Mouse (Mus musculus) frontal cortex, postnatal 10 days (tissue): Measurements from ENCODE around the gene Zfp827.

ENCODE experiments used
- DNase-seq, 2 experiments: peaks; one replicate each; pipeline ENCODE4 v3.0.0; 2022; ENCODE audit warnings: low spot score in 2 of 2, mixed read lengths in 1 of 2

The Zfp827 gene

DNA sequence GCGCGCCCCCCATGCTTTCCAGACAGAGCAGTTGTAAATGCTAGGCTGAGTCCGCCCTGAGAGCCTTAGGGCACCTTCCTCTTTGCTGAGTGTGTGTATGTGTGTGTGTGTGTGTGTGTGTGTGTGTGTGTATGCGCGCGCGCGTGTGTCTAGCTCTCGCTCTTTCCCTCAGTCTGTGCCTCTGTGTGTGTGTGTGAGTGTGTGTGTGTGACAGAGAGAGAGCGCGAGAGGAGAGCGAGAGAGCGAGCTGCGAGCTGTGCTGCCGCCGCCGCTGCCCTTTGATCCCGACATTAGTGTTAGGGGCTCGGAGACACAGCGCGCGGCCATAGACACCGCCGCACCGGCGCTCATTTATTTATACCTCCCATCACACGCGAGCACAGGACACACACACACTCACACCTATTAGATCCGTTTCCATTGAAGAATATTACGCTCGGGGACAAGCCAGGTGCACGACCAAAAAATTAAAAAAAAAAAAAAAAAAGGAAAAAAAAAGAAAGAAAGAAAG lies at the start of gene Zfp827:
Zfp827 (plus strand) TSS at position 461 of the 511 bp plus-strand sequence.
- peak; percentile 70 to 74 for DNase-seq

DNA sequence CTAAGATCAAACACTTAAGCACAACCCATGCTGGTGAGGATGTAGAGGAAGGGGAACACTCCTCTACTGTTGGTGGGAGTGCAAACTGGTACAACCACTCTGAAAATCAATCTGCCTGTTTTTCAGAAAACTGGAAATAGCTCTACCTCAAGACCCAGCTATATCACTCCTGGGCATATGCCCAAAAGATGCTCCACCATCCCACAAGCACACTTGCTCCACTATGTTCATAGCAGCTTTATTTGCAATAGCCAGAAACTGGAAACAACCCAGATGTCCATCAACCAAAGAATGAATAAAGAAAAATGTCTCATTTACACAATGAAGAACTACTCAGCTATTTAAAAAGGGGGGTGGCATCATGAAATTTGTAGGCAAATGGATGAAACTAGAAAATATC lies 23.9 kb upstream of the Zfp827 start:
- DNase-seq: no peak

DNA sequence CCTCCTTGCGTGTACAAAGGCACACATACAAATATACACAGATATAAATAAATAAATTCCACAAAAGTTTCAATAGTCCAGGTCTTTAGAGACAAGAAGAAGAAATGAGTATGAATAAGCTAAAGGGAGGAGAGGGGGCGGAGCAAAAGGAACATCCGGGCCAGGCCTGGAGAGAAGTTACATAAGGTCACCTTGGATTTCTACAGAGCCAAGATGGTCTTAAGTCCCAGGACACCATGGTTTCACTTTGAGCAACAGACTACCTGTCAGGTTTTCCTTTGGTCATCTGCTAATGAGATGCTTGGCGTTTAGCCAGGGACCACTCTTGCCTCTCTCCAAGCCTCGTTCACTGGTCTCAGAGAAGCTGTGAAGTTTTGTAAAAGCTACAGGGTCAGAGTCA lies 13.2 kb upstream of the Zfp827 start:
- DNase-seq: no peak

DNA sequence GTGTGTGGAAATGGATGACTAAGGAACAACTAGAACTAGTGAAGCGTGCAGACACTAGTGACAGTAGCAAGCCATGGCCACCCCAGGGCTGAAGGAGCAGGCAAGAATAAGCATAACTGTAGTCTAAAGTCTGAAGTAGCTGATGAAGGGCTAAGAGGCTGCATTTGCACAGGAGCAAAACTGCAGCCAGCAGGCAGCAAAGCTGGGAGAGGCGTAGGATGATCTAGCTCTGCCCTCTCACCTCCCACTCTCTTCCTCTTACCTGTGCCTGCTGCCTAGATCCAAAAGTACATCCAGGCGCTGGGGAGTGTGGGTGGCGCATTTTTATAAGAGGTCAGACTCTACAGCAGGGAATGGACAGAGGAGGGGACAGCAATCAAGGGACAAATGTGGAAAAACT lies 12.2 kb upstream of the Zfp827 start:
- DNase-seq: no peak

DNA sequence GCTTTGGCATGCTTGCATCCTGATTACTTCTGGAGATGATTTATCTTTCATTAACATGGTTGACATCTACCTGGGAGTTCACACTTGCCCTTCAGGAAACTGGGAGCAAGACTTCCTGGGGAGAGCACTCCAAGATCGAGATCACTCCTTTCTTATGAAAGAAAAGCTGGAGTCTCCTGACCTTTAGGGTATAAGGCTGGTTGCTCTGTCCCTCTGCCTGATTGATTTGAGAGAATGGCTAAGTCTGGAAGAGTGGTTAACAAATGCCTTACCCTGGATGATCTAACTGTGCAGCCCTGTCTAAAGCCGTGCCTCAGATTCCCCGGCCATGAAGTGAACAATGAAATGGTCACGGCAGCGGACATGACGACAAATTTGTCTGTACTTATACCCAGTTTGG lies 11.7 kb upstream of the Zfp827 start:
- no peak for DNase-seq

DNA sequence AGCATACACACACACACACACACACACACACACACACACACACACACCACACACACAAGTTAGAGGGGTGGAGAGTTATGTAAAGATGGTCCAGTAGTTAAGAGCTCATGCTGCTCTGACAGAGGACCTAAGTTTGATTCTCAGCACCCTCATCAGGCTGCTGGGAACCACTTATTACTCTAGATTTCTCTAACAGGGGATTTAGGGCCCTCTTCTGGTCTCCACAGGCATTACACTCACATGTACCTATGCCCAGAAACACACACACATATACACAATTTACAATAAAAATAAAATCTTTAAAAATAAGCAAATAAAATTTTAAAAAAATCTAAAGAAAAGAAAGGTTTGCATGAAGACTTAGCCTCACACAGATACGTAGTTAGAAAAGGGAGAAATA lies 4.3 kb upstream of the Zfp827 start:
- no peak for DNase-seq

DNA sequence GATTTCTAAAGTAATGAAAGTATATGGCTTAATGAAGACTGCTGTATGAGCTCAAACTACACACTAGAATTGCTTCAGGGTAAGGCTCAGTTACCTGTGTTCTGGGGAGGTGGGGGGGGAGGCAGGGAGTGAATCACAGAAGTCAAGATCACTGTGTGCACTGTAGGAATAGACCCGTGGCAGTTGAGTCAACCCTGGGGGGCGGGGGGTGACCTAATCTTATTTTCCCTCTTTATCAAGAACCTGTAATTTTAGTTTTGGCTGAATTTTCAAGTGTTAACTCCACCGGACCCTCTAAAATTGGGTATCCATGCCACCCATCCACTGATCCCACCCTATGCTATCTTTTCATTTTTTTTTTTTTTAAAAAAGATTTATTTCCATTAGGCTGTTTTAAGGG lies 918 bp upstream of the Zfp827 start:
- no peak for DNase-seq

DNA sequence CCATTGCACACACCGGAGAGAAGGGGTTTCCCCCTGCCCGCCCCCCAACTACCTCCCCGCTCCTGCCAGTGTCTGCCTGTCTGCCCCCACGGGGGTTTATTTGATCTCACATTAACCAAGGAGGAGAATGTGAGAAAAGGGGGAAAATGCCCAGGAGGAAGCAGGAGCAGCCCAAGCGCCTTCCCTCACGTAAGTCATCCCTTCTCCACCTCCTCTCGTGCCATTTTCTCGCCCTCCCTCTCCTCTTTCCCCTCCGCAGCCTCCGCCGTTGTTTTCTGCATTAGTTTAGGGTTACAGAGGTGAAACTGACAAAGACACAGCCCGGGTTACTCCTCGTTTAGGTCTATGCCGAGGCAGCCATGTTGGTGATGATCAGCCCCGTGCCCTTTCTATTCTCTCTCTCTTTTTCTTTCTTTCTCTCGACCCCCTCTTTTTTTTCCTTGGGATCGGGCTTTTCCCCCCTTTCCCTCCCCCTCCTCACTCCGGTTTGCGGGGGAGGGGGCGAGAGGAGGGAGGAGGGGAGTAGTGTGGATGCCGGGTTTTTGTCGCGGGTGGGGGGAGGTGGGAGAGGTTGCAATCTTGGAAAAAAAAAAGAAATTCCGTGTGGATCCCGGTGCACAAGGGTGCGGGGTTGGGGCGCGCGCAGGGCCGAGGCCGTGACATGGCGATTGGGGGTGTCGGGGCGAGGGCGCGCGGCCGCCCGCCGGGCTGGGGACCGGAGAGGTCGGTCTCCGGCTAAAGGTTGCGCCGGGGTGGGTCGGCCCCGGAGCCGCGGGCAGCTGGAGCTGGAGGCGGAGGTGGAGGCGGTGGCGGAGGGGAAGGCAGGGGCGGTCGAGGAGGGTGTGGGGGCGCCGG lies 531 bp downstream of the Zfp827 start:
- DNase-seq: peak; percentile 26 to 35

DNA sequence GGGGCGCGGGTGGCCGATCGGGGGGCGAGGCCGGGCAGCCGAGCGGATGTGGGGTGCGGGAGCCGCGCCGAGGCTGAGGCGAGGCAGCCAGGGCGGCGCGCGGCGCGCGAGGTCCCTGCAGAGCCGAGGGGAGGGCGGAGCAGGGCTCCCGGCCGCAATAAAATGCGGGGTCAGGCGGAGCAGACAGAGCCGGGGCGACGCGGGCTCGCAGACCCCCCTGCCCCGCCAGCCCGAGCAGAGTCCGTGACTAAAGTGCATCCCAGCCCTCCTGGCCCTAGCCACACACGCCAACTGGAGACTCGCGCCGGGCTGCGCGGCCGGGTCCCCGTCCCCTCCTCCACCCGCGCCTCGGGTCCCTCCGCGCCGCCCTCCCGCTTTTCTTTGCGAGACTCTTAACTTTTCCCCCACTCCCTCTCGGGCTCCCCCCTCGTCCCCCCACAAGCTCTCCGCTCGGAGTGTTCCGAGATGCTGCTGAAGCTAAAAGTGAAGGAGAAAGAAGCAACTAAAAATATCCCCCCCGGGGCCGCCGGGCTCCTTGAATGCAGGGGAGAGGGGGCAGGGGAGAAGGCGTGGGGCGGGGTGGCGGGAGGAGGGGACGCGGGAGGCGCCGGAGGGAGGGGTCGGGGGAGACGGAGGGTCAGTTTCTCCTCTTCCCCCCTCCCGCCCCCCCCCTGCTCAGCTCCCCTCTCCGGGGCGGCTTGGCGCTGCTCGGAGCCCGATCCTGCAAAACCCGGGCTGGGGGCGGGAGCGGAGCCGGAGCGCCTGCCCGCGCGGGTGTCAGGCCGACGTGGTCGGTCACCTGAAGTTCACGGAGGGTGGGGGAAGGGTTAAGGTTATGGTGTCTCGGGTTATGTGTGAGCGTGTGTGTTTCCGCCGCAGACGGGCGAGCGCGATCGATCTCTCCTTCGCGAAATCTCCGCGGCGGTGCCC lies 1.4 kb downstream of the Zfp827 start:
- DNase-seq: peak; percentile 76 to 77

DNA sequence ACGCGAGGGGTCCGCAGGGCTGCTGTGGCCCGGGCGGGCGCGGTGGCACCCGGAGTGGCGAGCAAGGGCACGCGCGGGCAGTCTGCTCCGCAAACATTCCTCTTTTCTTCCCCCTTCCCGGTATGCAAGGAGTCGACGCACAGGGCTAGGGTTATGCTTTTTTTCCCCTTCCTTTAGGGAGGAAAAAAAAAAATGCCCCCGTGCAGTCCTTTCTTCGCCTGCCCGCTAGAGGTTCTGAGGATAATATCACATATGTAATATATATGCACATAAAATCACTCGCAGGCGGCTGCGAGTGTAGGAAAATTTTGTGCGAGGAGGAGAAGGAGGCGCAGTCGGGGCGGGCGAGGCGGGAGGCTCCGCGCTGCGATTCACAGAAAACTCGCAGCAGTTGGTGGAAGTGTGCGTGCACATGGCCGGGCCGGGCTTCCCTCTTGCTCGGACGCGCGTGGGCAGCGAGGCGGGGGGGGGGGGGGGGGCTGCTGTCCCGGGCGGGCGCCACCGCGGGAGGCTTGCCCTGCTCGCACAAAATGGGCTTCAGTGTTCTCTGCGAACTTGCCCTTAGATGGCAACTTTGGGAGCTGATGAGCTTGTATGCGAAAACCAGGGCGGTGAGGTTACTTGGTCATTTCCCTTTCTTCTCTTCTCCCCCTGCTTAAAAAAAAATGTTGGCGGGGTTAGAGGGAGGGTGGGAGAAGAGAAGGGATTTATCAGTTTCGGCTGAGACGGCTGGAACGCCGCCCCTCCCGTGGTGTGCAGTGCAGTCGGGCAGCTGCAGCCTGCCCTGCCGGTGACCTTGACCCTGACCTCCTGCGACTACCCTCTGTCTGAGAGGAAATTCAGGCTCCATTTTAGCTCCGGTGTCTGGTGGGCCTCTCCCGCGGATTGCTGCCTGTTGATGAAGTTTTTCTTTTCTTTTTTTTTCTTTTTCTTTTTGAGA lies 2.4 kb downstream of the Zfp827 start:
- DNase-seq: peak; percentile 33 to 45

DNA sequence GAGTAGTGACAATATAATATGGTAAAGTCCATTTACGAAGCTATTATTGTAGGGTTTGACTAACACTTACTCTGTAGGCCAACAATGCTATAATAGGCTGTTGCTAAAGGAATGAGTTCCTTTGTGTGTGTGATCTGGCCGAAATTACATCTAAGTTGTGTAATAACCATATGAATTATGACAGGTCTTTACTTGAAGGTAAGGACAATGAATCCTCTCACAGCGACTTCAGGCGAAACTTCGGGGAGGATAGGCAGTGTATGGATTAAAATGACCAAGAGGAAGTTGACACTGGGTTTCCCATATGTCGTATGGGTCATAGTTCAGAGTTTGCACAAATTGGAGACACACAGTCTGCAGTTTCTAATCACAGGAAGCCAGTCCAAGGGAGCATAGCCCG lies 9.3 kb downstream of the Zfp827 start:
- DNase-seq: no peak

DNA sequence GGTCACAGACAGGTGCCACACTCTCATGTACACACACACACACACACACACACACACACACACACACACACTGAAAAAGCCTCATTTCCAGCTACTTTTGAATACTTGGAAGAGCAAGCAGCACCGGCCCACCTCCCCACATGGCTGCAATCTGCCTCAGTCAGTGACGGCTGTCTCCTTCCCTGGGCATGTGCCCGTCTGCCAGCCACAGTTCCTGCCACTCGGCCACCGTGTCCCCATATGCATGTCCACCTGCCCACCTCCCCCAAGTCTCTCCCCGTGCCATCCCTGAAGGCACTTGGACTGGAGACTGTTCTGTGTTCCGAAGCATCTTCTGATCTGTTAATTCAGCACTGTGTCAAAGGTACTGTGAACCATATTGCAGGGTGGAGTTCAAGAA lies 9.8 kb downstream of the Zfp827 start:
- DNase-seq: no peak

DNA sequence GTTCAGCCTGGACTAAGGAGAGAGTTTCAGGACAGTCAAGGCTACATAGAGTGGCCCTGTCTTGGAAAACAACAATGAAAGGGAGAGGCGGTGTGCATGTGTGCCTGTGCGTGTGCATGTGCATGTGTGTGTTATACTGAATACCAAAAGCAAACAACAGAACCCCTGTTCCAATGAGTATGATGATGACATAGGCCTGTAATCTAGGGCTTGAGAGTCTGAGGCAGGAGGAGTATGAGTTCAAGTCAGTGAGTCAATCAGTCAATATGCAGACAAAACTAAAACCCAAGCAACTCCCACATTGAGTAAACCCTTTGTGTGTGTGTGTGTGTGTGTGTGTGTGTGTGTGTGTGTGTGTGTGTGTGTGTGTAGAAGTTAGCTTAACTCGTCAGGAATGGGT lies 13.2 kb downstream of the Zfp827 start:
- DNase-seq: no peak

DNA sequence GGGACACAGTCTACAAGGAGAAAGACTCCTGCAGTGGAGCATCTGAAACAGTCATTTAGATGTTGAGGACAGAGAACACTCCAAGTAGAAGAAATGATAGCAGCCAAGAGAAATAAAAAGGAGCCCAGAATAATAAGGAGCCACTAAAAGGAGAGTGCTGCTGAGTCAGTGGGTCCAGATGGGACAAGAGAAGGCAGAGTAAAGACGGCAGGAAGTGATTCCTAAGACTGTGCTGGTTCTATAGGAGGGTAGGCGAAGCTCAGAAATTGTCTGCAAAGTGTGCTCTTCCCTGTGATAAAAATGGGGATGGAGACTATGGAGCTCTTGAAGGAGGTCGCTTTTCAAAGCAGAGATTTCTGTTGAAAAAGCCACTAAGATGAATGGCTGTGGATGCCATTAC lies 14.0 kb downstream of the Zfp827 start:
- DNase-seq: no peak

DNA sequence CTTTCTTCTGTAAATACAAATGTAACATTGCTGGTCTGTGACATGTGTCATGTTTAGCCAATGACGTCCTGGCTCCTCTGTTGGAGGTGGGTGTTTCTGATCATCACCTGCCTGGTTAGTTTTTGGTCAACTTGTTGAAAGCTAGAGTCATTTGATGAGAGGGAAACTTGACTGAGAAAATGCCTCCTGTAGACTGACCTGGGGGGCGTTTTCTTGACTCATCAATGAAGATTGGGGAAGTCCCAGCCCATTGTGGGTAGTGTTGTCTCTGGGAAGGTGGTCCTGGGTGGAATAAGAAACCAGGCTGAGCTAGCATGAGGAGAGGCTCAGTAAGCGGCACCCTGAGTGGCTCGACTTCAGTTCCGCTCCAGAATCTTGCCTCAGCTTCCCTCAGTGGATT lies 16.4 kb downstream of the Zfp827 start:
- DNase-seq: no peak

DNA sequence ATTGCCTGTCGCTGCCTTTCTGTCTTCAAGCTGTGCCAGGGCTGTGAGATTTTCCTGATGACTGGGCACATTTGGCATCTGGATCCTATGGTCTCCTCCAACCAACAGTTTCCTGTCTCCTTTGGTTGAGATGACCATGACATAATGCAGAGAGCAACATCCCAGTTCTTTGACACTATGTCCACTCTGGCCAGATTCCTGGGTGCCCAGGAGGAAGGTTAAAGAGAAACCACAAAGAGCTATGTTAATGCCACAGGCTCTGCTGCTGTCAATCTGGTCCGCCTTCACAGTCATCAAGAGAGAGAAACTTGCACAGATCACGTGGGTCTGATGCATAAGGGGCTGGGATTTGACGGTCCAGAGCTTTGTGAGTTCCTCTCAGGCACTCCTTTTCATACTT lies 18.4 kb downstream of the Zfp827 start:
- DNase-seq: no peak

DNA sequence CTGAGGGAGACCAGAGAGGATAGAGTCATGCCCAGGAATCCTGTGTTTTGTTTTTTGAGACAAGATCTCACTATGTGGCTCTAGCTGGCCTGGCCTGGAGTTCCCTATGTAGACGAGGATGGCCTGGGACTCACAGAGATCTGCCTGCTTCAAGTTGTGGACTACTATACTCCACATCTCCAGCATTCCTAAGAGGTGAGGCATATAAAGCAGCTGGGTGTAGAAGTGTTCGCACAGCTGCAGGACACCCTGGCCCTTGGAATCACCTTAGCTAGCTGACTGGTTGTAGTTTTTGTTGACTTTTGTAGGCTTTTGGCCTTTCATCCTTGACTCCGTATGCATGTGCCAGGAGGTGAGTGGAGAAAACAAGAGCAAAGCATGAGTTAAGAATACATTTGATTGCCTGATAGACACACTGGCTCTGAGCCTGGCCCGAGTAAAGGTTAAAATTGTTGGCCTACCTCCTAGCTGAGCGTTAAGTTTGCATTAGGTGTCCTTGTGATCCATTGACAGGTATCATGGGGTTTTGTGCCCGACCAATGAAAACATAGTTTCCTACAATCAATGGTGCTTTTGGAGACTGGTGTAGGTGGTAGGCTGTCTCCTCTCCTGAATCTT lies 20.3 kb downstream of the Zfp827 start:
- DNase-seq: no peak

DNA sequence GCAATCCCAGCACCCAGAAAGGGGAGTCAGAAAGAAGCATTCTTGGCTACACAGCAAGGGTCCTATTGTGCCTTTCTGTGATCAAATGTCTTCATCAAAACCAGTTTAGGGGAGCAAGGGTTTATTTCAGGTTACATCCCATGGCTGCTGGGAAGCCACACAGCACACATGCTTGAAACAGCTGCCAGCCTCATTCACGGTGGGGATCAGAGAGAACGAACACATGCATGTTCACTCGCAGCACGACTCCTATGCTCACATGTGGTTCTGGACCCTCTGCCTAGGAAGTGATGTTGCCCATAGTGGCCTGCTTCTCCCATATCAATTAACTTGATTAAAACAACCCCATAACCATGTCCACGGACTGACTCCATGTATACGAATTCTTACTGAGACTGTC lies 26.0 kb downstream of the Zfp827 start:
- no peak for DNase-seq

DNA sequence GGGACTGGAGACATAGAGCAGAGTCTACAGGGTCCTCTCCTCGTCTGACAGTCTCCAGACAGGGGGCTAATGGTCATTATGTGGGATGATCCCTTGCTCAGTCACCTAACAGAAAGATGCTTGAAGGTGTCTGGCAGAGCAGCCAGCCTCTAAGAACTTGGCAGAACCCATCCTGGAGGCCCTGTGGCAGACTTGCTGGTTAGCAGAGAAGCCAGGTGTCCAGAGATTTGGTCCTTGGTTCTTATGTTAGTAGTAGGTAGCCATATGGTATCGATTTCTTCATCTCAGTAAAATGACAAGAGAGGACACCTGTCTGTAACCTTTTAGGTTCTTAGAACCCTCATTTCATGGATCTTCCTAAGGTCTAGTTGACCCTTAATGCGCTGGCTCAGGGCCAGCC lies 28.9 kb downstream of the Zfp827 start:
- no peak for DNase-seq

DNA sequence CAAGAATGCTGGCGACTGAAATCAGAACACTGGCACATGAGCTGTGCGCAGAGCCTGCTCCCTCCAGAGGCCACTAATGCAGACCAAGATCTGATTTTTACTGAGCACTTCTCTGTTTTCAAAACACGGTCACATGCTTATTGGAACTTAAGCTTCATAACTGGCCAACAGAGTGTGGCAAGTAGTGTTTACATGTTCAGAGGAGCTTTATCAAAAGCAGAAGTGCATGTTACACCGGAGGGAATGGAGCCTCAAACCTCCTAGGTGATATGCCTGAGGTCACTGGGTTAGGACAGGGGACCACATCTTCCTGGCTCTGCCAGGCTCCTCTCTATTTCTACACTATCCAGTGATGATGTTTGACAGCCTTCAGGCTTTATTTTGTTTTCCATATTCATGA lies 31.1 kb downstream of the Zfp827 start:
- no peak for DNase-seq

DNA sequence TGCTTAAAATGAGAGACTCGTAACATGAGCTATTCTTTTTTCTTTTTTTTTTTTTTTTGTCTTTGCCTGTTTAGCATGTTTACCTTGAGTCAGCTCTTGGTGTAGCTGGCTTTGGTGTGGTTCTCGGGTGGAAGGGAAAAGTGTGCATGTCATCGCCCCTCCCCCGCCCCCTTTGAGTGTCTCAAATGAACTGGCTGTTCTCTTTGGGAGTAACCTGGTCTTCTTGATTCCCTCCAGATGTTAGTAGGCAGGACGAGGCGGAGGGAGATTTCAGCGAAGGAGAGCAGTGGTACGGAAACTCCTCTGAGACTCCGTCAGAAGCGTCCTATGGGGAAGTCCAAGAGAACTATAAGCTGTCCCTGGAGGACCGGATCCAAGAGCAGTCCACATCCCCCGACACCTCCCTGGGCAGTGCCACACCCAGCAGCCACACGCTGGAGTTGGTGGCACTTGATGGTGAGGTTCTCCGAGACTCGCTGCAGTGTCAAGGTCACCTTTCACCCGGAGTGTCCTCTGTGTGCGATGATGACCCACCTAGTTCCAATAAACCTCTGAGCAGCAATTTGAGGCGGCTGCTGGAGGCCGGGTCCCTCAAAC lies 31.9 kb downstream of the Zfp827 start:
- no peak for DNase-seq
